Mouse (Mus musculus): ENCODE measurements around the gene Pard3.

Gene Pard3

DNA sequence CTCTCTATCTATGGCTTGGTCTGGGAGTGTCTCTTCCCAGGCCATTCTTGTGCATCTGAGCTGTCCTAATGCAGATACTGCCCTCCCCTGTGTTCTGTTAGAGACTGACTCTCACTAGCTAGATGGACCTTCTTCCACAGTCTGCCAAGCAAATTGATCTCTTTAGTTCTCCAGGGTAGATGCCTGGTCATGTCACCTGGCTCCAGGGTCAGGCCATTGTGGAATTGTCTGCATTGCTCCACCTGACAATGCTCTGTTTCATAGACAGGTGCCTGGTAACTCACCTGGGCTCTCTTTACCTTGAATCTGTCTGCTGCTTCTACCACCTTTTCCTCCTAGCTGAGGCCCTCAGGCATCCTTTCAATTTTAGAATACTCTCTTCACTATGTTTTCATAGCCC is 329.0 kb downstream of the Pard3 start:
- no peaks in the 10 kb centered on the region for H3K27me3 ChIP-seq (ENCODE audit: insufficient read depth, low read length)
- H3K36me3 ChIP-seq (ENCODE audit: insufficient read depth, low read length): peaks cover 14% of the 10 kb centered on the region
- TF ChIP-seq NANOG (IDR thresholded peaks at IDR 0.05; ENCODE audit: borderline replicate concordance, low read length): no peak
- TF ChIP-seq CTCF (conservative IDR thresholded peaks at IDR 0.05; ENCODE audit: low read length): no peak
- TF ChIP-seq POU5F1 (IDR thresholded peaks at IDR 0.05; ENCODE audit: borderline replicate concordance, low read length): no peak
- no peak overlapping the region for H3K4me3 ChIP-seq (replicated peaks; ENCODE audit: low read length)
- no peaks in the 10 kb centered on the region for H3K9me3 ChIP-seq (ENCODE audit: low read length)
- no peaks in the 10 kb centered on the region for H3K4me1 ChIP-seq (replicated peaks; ENCODE audit: low read depth, low read length)

DNA sequence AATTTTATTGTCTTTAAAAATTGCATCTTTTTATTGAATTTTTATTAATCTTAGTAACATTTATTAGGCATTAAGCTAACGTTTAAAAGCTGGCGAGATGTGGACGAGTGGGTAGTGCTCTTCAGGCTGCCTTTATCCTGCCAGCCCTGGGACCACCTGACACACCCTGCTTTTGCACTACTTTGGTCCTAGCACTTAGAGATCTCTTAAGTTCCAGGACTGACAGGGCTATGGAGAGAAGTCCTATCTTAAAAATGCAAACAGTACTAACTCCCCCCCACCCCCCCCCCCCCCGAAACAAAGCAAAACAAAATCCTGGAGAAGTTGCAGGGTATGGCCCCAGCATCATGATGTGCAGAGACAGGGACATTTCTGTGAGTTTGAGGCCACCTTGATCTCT is 331.8 kb downstream of the Pard3 start:
- H3K36me3 ChIP-seq (ENCODE audit: insufficient read depth, low read length): 0 out of 2 replicates have a peak, but pooled peaks cover 12% of the 10 kb centered on the region
- H3K4me1 ChIP-seq (replicated peaks; ENCODE audit: low read depth, low read length): no peaks in the 10 kb centered on the region
- H3K9me3 ChIP-seq (ENCODE audit: low read length): no peaks in the 10 kb centered on the region
- H3K27me3 ChIP-seq (ENCODE audit: insufficient read depth, low read length): no peaks in the 10 kb centered on the region
- H3K4me3 ChIP-seq (replicated peaks; ENCODE audit: low read length): no peak overlapping the region
- TF ChIP-seq CTCF (conservative IDR thresholded peaks at IDR 0.05; ENCODE audit: low read length): no peak
- no peak for TF ChIP-seq NANOG (IDR thresholded peaks at IDR 0.05; ENCODE audit: borderline replicate concordance, low read length)
- TF ChIP-seq POU5F1 (IDR thresholded peaks at IDR 0.05; ENCODE audit: borderline replicate concordance, low read length): no peak

DNA sequence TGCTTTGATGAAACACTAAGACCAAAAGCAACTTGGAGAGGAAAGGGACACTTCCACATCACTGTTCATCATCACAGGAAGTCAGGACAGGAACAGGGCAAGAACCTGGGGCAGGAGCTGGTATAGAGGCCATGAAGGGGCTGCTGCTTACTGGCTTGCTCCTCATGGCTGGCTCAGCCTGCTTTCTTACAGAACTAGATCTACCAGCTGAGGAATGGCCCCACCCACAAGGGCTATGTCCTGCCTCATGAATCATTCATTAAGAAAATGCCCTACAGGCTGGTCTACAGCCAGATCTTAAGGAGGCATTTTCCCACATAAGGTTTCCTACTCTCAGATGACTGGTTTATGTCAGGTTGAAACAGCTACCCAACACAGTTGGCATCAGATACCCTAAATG is 342.1 kb downstream of the Pard3 start:
- no peak for TF ChIP-seq NANOG (IDR thresholded peaks at IDR 0.05; ENCODE audit: borderline replicate concordance, low read length)
- TF ChIP-seq CTCF (conservative IDR thresholded peaks at IDR 0.05; ENCODE audit: low read length): no peak
- no peak for TF ChIP-seq POU5F1 (IDR thresholded peaks at IDR 0.05; ENCODE audit: borderline replicate concordance, low read length)
- H3K4me3 ChIP-seq (replicated peaks; ENCODE audit: low read length): no peak overlapping the region
- no peaks in the 10 kb centered on the region for H3K27me3 ChIP-seq (ENCODE audit: insufficient read depth, low read length)
- H3K36me3 ChIP-seq (ENCODE audit: insufficient read depth, low read length): 0 out of 2 replicates have a peak, but pooled peaks cover 3% of the 10 kb centered on the region
- no peaks in the 10 kb centered on the region for H3K9me3 ChIP-seq (ENCODE audit: low read length)
- H3K4me1 ChIP-seq (replicated peaks; ENCODE audit: low read depth, low read length): peaks cover 5% of the 10 kb centered on the region

DNA sequence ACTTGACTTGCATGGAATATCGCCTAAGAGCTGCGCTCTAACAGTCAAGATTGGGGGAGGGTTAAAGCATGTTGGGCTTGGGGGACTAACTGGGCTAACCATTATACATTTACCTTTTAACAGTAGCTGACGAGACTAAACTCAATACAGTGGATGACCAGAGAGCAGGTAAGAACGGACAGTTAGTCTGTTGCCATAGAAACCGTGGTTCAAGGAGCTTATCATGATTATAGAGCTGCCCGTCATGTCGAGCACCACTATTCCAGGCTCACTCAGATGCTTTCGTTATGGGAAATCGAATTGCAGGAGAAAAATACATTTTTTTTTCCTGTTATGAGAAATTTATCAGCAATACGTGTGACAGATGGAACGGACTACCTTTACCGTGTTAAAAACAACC is 346.9 kb downstream of the Pard3 start:
- H3K27me3 ChIP-seq (ENCODE audit: insufficient read depth, low read length): no peaks in the 10 kb centered on the region

DNA sequence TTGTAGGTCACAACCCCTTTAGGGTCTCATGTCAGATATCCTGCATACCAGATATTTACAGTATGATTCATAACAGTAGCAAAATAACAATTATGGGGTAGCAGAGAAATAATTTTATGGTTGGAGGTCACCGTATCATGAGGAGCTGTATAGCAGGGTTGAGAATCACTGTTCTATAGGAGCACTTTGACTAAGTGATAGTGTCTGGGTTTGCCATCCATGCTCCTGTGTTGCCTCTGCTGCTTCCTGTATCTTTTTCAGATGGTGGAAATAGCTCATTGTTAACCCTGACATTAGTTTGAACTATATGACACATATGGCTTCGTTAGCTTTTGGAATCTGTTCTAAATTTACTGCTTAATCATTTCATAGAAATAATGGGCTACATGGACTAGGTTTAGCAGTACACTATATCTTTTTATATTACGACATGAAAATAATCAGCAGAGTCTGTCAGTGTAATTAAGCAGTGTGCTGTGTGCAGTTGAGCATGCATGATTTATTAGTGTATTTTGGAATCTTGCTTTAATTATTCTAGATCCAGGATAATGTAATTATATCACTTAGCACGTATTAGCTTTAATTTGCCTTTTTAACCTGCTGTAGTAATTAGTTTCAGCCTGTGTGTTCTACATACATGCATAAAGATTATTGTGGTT is 347.6 kb downstream of the Pard3 start:
- Histone ChIP-seq H3K9me3 (ENCODE audit: low read length) (no peaks in the 10 kb centered on the region), H3K4me1 (replicated peaks; ENCODE audit: low read depth, low read length) (no peaks in the 10 kb centered on the region), H3K27me3 (ENCODE audit: insufficient read depth, low read length) (no peaks in the 10 kb centered on the region), H3K36me3 (ENCODE audit: insufficient read depth, low read length) (0 out of 2 replicates have a peak, but pooled peaks cover 3% of the 10 kb centered on the region), H3K4me3 (replicated peaks; ENCODE audit: low read length) (no peak overlapping the region)
- TF ChIP-seq NANOG (IDR thresholded peaks at IDR 0.05; ENCODE audit: borderline replicate concordance, low read length) (no peak), CTCF (conservative IDR thresholded peaks at IDR 0.05; ENCODE audit: low read length) (no peak)

More for the DNA sequence above, 346.9 kb downstream of the Pard3 start:
- H3K4me1 ChIP-seq (replicated peaks; ENCODE audit: low read depth, low read length): peaks cover 4% of the 10 kb centered on the region
- H3K9me3 ChIP-seq (ENCODE audit: low read length): no peaks in the 10 kb centered on the region
- 0 out of 2 replicates have a peak, but pooled peaks cover 3% of the 10 kb centered on the region for H3K36me3 ChIP-seq (ENCODE audit: insufficient read depth, low read length)
- no peak for TF ChIP-seq NANOG (IDR thresholded peaks at IDR 0.05; ENCODE audit: borderline replicate concordance, low read length)
- H3K4me3 ChIP-seq (replicated peaks; ENCODE audit: low read length): no peak overlapping the region

DNA sequence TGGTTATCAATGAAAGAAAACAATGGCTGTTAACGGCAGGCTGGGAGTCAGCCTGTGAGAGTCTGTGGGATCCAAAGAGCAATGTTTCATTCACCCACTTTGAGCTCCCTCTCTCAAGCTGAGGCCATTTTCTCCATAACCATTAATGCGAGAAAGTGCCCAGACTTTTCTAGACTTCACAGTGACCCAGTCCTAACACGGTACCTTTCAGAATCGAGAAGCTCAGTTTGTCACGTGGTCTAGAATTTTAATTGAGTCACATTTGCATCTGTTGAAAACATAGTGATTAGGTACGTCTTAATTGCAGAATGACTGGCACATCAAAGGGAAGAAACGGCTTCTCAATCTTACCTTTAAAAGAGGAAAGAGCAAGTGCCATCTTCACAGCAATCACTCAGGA is 359.3 kb downstream of the Pard3 start:
- Histone ChIP-seq H3K4me3 (replicated peaks; ENCODE audit: low read length) (no peak overlapping the region), H3K36me3 (ENCODE audit: insufficient read depth, low read length) (peaks cover 9% of the 10 kb centered on the region), H3K9me3 (ENCODE audit: low read length) (no peaks in the 10 kb centered on the region), H3K4me1 (replicated peaks; ENCODE audit: low read depth, low read length) (peaks cover 9% of the 10 kb centered on the region), H3K27me3 (ENCODE audit: insufficient read depth, low read length) (no peaks in the 10 kb centered on the region)
- TF ChIP-seq CTCF (conservative IDR thresholded peaks at IDR 0.05; ENCODE audit: low read length): no peak
- TF ChIP-seq NANOG (IDR thresholded peaks at IDR 0.05; ENCODE audit: borderline replicate concordance, low read length): no peak
- TF ChIP-seq POU5F1 (IDR thresholded peaks at IDR 0.05; ENCODE audit: borderline replicate concordance, low read length): no peak

DNA sequence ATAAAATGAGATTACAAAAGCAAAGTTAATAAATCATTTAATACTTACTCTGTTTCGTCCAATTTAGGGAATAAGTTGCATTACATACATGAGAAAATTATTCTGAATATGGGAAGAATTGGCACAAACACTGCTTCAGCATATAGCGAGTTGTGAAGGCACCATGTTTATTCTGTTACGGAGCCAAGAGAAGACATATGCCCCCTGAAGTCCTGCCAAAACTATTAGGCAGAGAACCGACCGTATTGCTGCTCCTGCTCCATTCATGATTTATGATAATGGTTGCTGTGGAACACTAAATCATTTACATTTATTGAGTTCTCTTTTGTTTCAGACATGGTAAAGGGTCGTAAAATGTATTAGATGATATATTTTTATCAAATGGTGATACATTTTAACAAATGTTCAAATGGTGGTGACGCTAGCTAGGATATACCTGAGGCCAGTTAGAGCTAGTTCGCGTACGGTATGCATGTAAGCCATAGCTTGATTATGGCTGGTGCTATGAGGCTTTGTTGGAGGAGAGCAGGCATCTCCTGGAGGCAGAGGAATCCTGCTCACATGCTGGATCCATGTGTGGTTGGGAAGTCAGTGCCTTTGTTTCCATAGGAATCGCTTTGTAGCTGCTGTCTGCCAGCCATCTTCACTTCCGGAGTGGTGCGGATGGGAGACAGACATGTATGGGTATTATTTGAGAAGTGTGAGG is 360.7 kb downstream of the Pard3 start:
- H3K27me3 ChIP-seq (ENCODE audit: insufficient read depth, low read length): no peaks in the 10 kb centered on the region
- H3K9me3 ChIP-seq (ENCODE audit: low read length): no peaks in the 10 kb centered on the region
- H3K36me3 ChIP-seq (ENCODE audit: insufficient read depth, low read length): peaks cover 9% of the 10 kb centered on the region
- TF ChIP-seq POU5F1 (IDR thresholded peaks at IDR 0.05; ENCODE audit: borderline replicate concordance, low read length) (no peak), CTCF (conservative IDR thresholded peaks at IDR 0.05; ENCODE audit: low read length) (no peak), NANOG (IDR thresholded peaks at IDR 0.05; ENCODE audit: borderline replicate concordance, low read length) (no peak)
- H3K4me3 ChIP-seq (replicated peaks; ENCODE audit: low read length): no peak overlapping the region
- peaks cover 11% of the 10 kb centered on the region for H3K4me1 ChIP-seq (replicated peaks; ENCODE audit: low read depth, low read length)

DNA sequence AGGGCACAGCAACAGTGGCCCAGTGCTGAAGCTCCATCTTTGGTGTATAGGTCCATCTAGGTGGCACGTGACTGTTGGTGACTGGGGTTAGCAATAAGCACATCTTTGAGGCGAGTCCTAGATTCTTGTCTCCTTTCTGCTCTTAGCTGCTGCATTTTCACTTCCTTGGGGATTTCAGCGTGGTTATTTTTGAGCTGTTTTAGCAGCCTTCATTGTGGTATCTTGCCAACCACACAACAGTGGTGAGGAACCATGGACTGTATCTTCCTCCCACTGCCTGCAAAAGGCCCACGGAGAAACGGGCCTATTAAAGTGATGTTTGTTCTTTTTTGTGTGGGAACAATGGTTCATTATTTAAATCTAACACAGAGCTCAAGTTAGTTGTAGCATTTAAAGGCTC is 363.2 kb downstream of the Pard3 start:
- TF ChIP-seq NANOG (IDR thresholded peaks at IDR 0.05; ENCODE audit: borderline replicate concordance, low read length) (no peak), POU5F1 (IDR thresholded peaks at IDR 0.05; ENCODE audit: borderline replicate concordance, low read length) (no peak)
- Histone ChIP-seq H3K36me3 (ENCODE audit: insufficient read depth, low read length) (peaks cover 9% of the 10 kb centered on the region), H3K9me3 (ENCODE audit: low read length) (no peaks in the 10 kb centered on the region), H3K4me3 (replicated peaks; ENCODE audit: low read length) (no peak overlapping the region), H3K27me3 (ENCODE audit: insufficient read depth, low read length) (no peaks in the 10 kb centered on the region), H3K4me1 (replicated peaks; ENCODE audit: low read depth, low read length) (peaks cover 25% of the 10 kb centered on the region)

DNA sequence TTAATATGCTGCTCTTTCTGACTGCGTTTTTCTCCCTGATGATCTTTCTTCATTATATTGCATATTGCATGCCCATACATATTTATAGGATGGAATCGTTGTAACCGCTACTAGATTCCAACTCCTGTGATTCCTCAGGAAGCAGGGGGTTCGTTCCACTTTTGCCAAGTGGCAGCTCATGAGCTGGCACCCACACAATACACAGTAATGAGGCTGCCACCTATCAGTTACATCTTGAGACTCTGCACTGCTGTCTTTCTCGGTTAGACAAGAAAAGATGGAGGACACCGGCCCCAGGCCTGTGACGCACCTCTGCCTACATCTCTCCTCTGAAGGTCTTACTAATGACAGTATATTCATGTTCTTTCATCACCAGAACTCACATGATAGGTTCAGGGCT is 364.3 kb downstream of the Pard3 start:
- peaks cover 12% of the 10 kb centered on the region for H3K36me3 ChIP-seq (ENCODE audit: insufficient read depth, low read length)
- H3K27me3 ChIP-seq (ENCODE audit: insufficient read depth, low read length): no peaks in the 10 kb centered on the region
- no peak overlapping the region for H3K4me3 ChIP-seq (replicated peaks; ENCODE audit: low read length)
- TF ChIP-seq NANOG (IDR thresholded peaks at IDR 0.05; ENCODE audit: borderline replicate concordance, low read length) (no peak), POU5F1 (IDR thresholded peaks at IDR 0.05; ENCODE audit: borderline replicate concordance, low read length) (no peak), CTCF (conservative IDR thresholded peaks at IDR 0.05; ENCODE audit: low read length) (no peak)
- H3K4me1 ChIP-seq (replicated peaks; ENCODE audit: low read depth, low read length): peaks cover 19% of the 10 kb centered on the region
- no peaks in the 10 kb centered on the region for H3K9me3 ChIP-seq (ENCODE audit: low read length)

Data from E14TG2a.4 (cell line).